Mouse (Mus musculus): ENCODE measurements around the gene Eif2ak2.

Eif2ak2 gene

DNA sequence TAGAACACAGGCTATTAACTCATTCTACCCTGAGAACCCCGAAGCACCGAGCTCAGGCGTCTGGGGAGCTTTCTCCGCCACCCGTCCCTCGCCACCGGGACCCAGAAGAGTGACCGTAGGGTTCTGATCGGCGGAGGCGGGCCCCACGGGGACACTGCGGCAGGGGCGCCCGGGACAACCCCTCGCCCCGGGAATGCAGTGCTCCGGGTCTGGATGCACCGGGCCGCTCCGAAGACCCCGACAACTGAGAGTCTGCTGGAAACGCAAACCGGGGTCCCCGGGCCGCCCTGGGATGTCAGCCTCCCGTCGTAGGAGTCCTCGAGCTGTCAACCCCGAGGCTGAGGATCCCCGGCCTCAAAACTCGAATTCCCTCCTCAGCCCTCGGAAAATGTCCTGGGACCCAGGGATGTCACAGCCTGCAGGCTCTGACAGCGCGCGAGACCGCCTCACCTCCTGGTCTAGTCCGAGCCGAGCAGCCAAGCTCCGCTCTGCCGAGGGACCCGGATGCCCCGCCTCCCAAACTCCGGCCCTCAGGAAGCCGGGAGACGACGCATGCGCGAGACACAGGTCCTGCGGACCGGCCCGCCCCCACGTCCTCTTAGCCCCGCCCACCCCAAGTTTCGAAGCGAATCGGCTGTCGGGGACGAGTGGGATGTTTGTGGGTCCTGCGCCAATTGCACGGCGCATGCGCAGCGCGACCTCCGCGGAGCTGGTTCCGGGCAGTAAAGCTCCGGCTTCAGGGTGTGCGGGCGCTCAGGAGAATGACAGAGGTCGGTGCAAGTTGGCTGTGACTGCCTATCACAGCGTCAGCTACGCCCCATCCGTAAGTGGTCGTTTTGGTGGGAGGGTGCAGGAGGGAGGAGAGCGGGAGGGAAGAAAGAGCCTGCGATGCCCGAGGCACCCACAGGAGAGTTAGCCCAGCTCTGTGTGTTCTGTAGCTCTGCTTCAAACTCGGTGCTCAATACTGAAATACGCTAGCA lies 47.2 kb downstream of the Eif2ak2 start, which contains the start of the genes Heatr5b and Gpatch11:
TSS of gene Heatr5b (minus strand) at position 509 of the 980 bp plus-strand sequence.
TSS of gene Gpatch11 (plus strand) at position 712 of the 980 bp plus-strand sequence.
- peak; percentile 93 to 96 for DNase-seq (ENCODE audit: low spot score in 2 of 2)

DNA sequence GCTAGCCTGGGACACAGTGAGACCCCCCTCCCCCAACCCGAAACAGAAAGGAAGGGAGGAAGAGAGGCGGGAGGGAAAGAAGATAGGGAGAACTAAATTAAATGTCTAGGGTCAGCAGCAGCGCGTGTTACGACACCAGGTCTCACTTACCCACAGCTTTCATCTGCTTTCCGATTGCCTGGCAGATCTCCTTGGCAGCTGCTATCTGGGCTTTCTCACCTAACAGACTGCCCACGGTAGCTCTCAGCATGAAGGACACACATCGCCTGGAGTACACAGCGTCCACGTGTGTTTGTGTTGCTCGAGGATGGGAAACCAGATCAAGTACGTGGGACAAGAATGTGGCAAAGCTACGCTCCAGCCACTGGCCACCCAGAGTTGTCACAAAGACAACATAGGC lies 58.0 kb downstream of the Eif2ak2 start:
- no peak for DNase-seq (ENCODE audit: low spot score in 2 of 2)

DNA sequence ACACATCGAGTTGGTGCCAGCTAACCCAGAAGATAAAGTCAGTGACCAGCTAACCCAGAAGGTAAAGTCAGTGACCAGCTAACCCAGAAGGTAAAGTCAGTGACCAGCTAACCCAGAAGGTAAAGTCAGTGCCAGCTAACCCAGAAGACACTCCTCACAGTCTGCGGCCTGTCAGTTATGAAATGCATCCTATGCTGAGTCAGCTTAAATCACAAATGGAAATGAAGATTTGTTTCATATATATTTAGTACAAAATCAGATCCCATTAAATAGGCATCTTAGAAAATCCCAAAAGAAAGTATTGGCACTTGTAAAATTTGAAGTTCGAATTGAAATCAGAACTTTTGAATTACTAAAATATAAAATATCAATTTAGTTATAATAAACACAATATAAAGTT lies 72.8 kb downstream of the Eif2ak2 start:
- DNase-seq (ENCODE audit: low spot score in 2 of 2), result no peak

DNA sequence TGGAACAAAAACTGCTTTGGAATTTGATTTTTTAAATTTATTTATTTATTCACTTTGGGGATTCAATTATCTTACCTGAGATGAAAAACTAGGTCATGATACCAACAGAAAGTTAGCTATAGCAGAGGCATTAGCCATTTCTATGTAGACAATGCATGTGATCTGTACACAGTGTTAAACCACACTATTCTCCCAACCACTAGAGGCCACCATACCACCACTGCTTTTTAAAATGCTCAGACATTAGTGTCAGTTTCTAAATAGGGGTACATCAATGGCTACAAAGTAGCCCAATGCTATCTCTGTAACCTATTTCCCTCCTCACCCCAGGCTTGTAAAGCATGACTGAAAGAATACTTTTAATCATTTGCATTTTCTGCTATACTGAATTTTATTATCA lies 73.4 kb downstream of the Eif2ak2 start:
- DNase-seq (ENCODE audit: low spot score in 2 of 2), result no peak
